Mouse (Mus musculus): ENCODE data around the gene Scai. TPM values are rescaled to one million over a fixed set of nuclear protein-coding genes. Genes with fewer than 3 reads are reported as not detected.

The Scai gene
- polyA plus RNA-seq, 1 experiment from 2014 or later, result 0.89 TPM

- no peaks in the 10 kb centered on the region for H3K9me3 ChIP-seq (replicated peaks)
- 46% methylated on average over 1 of the region's 1 CpGs for WGBS (ENCODE audit: insufficient replicate concordance)
- no peaks in the 10 kb centered on the region for H3K36me3 ChIP-seq (replicated peaks)
- peaks cover 11% of the 10 kb centered on the region for H3K4me1 ChIP-seq (replicated peaks)
- ATAC-seq (ENCODE audit: insufficient read depth), result no peak
- no peak overlapping the region for H3K27ac ChIP-seq (replicated peaks)
- H3K4me3 ChIP-seq (replicated peaks), result no peak overlapping the region
- H3K9ac ChIP-seq, result no peak overlapping the region
- no peak overlapping the region for H3K4me2 ChIP-seq
- no peaks in the 10 kb centered on the region for H3K27me3 ChIP-seq
Measured at GRCm38 (mm10) chr2:39069096-39069495, 121.4 kb downstream of the Scai start.

DNA sequence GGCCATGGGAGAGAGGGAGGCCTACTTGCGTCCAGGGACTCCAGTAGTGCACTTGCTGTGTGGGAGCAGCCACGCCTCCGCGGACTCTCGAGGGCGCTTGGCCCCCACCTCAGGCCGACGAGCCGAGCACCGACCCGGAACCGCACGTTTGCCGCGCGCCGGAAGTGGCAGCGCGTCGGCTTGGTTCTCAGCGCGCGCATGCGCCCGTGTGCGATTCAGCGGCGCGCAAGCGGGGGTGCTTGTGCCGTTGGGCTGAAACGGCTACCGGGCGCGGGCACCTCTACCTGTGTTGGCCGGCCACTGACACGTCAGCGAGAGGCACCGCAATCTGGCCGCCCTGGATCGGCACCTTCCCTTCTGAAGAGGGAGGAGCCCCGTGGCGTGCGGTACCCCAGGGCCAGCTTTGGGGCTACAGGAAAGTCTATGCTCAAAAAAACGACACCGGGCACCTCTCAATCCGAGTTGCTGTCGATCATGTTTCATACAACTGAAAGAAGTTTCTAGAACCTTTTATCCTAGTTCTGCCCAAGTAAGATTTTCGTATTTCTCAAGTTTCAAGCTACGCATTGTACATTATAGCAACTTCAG, 125.0 kb downstream of the Scai start, which contains the start of gene Golga1:
Gene Golga1 (minus strand): TSS at position 142 of the 588 bp plus-strand sequence.
- Histone ChIP-seq H3K4me1 (replicated peaks) (peaks cover 14% of the 10 kb centered on the region), H3K36me3 (replicated peaks) (peaks cover 24% of the 10 kb centered on the region), H3K9me3 (replicated peaks) (no peaks in the 10 kb centered on the region), H3K4me2 (peak within 1 kb of the TSS; percentile 88), H3K27ac (replicated peaks) (peak within 1 kb of the TSS; percentile 95), H3K9ac (peak within 1 kb of the TSS; percentile 97), H3K4me3 (replicated peaks) (peak within 1 kb of the TSS; percentile 99), H3K27me3 (no peaks in the 10 kb centered on the region)
- under 1% methylated on average over 50 of the region's 50 CpGs for WGBS (ENCODE audit: insufficient replicate concordance)
- ATAC-seq (ENCODE audit: insufficient read depth), result peak; percentile 95

GRCm38 (mm10) chr2:39064687-39065399, 125.7 kb downstream of the Scai start:
- 1% methylated on average over 25 of the region's 25 CpGs for WGBS (ENCODE audit: insufficient replicate concordance)
- peak; percentile 81 for ATAC-seq (ENCODE audit: insufficient read depth)
- peak overlapping the region; percentile 97 for H3K9ac ChIP-seq
- H3K36me3 ChIP-seq (replicated peaks), result peaks cover 29% of the 10 kb centered on the region
- no peaks in the 10 kb centered on the region for H3K9me3 ChIP-seq (replicated peaks)
- H3K4me2 ChIP-seq, result peak overlapping the region; percentile 88
- peaks cover 14% of the 10 kb centered on the region for H3K4me1 ChIP-seq (replicated peaks)
- H3K4me3 ChIP-seq (replicated peaks), result peak overlapping the region; percentile 99
- H3K27ac ChIP-seq (replicated peaks), result peak overlapping the region; percentile 95
- no peaks in the 10 kb centered on the region for H3K27me3 ChIP-seq

GRCm38 (mm10) chr2:39048515-39048914, 142.0 kb downstream of the Scai start:
- 87% methylated on average over 1 of the region's 1 CpGs for WGBS (ENCODE audit: insufficient replicate concordance)
- ATAC-seq (ENCODE audit: insufficient read depth), result no peak
- no peaks in the 10 kb centered on the region for H3K27me3 ChIP-seq
- no peak overlapping the region for H3K27ac ChIP-seq (replicated peaks)
- no peaks in the 10 kb centered on the region for H3K4me1 ChIP-seq (replicated peaks)
- peaks cover 65% of the 10 kb centered on the region for H3K36me3 ChIP-seq (replicated peaks)
- no peak overlapping the region for H3K4me3 ChIP-seq (replicated peaks)
- no peak overlapping the region for H3K4me2 ChIP-seq
- no peaks in the 10 kb centered on the region for H3K9me3 ChIP-seq (replicated peaks)
- H3K9ac ChIP-seq, result no peak overlapping the region

DNA sequence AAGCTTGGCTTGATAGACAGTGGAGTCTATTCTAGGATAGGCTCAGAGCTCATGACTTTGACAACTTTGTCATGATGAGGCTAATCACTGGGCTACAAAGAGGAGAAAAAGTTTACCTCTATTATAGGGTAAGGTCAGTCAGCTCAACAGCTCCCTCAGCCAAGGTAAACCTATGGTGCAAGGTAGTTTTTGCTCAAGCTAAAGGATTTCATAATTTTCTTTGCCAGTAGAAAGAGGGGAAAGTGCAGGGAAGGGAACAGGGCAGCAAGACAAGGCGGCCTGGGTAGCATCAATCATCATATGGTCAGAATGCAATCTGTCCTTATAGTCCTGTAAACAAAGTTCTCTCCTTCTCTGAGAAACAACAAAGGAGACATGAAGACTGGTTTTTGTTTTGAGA, 150.3 kb downstream of the Scai start:
- Histone ChIP-seq H3K9ac (no peak overlapping the region), H3K9me3 (replicated peaks) (no peaks in the 10 kb centered on the region), H3K27me3 (no peaks in the 10 kb centered on the region), H3K4me1 (replicated peaks) (no peaks in the 10 kb centered on the region), H3K36me3 (replicated peaks) (peaks cover 69% of the 10 kb centered on the region), H3K4me2 (no peak overlapping the region), H3K27ac (replicated peaks) (no peak overlapping the region), H3K4me3 (replicated peaks) (no peak overlapping the region)
- WGBS (ENCODE audit: insufficient replicate concordance), result 82% methylated on average over 1 of the region's 1 CpGs
- ATAC-seq (ENCODE audit: insufficient read depth), result no peak

DNA sequence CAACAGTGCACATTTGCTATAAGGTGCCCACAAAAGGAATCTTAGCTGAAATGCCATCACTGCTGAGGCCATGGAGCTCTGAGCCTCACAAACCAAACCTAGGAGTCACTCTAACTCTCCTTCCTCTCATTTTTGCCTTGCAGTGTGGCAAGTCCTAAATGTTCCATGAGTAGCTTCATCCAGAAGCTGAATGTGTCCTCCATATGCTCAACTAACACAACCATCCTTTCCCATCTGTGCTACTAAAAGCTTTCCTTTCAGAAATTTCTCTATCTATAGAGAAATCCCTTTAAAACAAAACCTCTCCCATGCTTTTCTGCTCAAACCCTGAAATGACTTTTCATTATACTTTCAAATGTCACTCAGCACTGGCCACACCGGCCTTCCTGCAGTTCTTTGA, 158.9 kb downstream of the Scai start:
- Histone ChIP-seq H3K4me1 (replicated peaks) (no peaks in the 10 kb centered on the region), H3K4me3 (replicated peaks) (no peak overlapping the region), H3K27ac (replicated peaks) (no peak overlapping the region), H3K9me3 (replicated peaks) (no peaks in the 10 kb centered on the region), H3K4me2 (no peak overlapping the region), H3K27me3 (no peaks in the 10 kb centered on the region), H3K9ac (no peak overlapping the region), H3K36me3 (replicated peaks) (peaks cover 86% of the 10 kb centered on the region)
- 76% methylated on average over 1 of the region's 1 CpGs for WGBS (ENCODE audit: insufficient replicate concordance)
- ATAC-seq (ENCODE audit: insufficient read depth), result no peak

DNA sequence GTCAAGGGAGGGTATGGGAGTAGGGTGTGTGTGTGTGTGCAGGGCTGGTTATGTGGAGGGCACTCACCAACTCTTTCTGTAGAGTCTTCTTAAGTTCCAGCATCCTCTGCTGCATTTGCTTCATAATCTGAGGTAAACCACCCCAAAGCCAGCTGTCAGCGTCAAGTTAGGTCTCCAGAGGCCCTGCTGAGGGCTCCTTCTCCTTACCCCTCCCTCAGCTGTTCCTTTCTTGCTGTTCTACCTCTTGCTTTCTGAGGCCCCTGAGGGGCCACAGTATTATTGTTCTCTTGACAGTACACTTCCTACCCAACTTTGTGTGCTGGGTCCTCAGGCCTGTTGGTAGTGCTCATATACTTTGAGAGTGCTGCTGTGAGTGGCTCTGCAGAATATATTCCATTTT, 170.5 kb downstream of the Scai start:
- Histone ChIP-seq H3K4me1 (replicated peaks) (no peaks in the 10 kb centered on the region), H3K4me2 (no peak overlapping the region), H3K27me3 (no peaks in the 10 kb centered on the region), H3K9me3 (replicated peaks) (no peaks in the 10 kb centered on the region), H3K36me3 (replicated peaks) (peaks cover 92% of the 10 kb centered on the region), H3K4me3 (replicated peaks) (no peak overlapping the region), H3K9ac (no peak overlapping the region), H3K27ac (replicated peaks) (no peak overlapping the region)
- WGBS (ENCODE audit: insufficient replicate concordance), result 78% methylated on average over 1 of the region's 1 CpGs
- no peak for ATAC-seq (ENCODE audit: insufficient read depth)

GRCm38 (mm10) chr2:39016581-39016980, 174.0 kb downstream of the Scai start:
- H3K36me3 ChIP-seq (replicated peaks), result peaks cover 94% of the 10 kb centered on the region
- peaks cover 14% of the 10 kb centered on the region for H3K4me1 ChIP-seq (replicated peaks)
- H3K9me3 ChIP-seq (replicated peaks), result no peaks in the 10 kb centered on the region
- H3K4me2 ChIP-seq, result no peak overlapping the region
- no peak overlapping the region for H3K9ac ChIP-seq
- H3K27me3 ChIP-seq, result no peaks in the 10 kb centered on the region
- ATAC-seq (ENCODE audit: insufficient read depth), result no peak
- H3K4me3 ChIP-seq (replicated peaks), result no peak overlapping the region
- H3K27ac ChIP-seq (replicated peaks), result no peak overlapping the region
- WGBS (ENCODE audit: insufficient replicate concordance), result 61% methylated on average over 3 of the region's 3 CpGs

Other genes with a start within 250 kb of the Scai start
- 0.76 and 0.81 TPM in 2 replicates for gene Wdr38, start 193.3 kb downstream of the Scai start, polyA plus RNA-seq (2015; fragmentation: Nextera tagmentation; extraction: Ambion mirVana)
- 48.9 and 52.9 TPM in 2 replicates for gene Arpc5l, start 185.4 kb downstream of the Scai start, polyA plus RNA-seq (2015; fragmentation: Nextera tagmentation; extraction: Ambion mirVana)
- 387 and 487 TPM in 2 replicates for gene Rpl35, start 185.1 kb downstream of the Scai start, polyA plus RNA-seq (2015; fragmentation: Nextera tagmentation; extraction: Ambion mirVana)
- gene Golga1, start 125.2 kb downstream of the Scai start, polyA plus RNA-seq (2015; fragmentation: Nextera tagmentation; extraction: Ambion mirVana), result 9.4 and 10.4 TPM in 2 replicates
- gene Ppp6c, start 35.7 kb upstream of the Scai start, polyA plus RNA-seq (2015; fragmentation: Nextera tagmentation; extraction: Ambion mirVana), result 36.7 and 45.1 TPM in 2 replicates

Measured in liver, embryonic 15.5 days (tissue).